Mouse (Mus musculus) testis, adult 2 months (tissue): ENCODE data around the gene Hist1h2bf.

Experiments
- CTCF ChIP-seq: fragments of 200-500 bp; IDR thresholded peaks from 2 replicates; pipeline ENCODE4 v1.5.1; 2012; ENCODE audit warnings: low read depth, mild to moderate bottlenecking, inconsistent platforms, low read length, moderate library complexity; ENCODE audit not compliant: control insufficient read depth, insufficient read depth, insufficient replicate concordance
- POLR2A ChIP-seq: fragments of 200-500 bp; IDR thresholded peaks from 2 replicates; pipeline ENCODE4 v1.6.1; 2012; ENCODE audit warnings: low read depth, mild to moderate bottlenecking, inconsistent platforms, low read length, moderate library complexity; ENCODE audit not compliant: control insufficient read depth

GRCm38 (mm10) chr13:23604452-23604851 lies 30.5 kb upstream of the Hist1h2bf start:
- no peak for TF ChIP-seq CTCF
- no peak for TF ChIP-seq POLR2A
